Mouse (Mus musculus) cortical plate, adult 2 months (tissue): Measurements from ENCODE around the gene Tctex1d4.

Experiments used
- CTCF ChIP-seq: fragments of 200-500 bp; IDR thresholded peaks from 2 replicates; pipeline ENCODE4 v1.5.1; 2011; ENCODE audit warnings: mild to moderate bottlenecking, control low read depth, low read length; ENCODE audit not compliant: insufficient read depth; ENCODE audit errors: extremely low read depth
- POLR2A ChIP-seq: fragments of 200-500 bp; IDR thresholded peaks from 2 replicates; pipeline ENCODE4 v1.6.1; 2011; ENCODE audit warnings: mild to moderate bottlenecking, low read length, control low read depth; ENCODE audit not compliant: insufficient read depth; ENCODE audit errors: extremely low read depth

DNA sequence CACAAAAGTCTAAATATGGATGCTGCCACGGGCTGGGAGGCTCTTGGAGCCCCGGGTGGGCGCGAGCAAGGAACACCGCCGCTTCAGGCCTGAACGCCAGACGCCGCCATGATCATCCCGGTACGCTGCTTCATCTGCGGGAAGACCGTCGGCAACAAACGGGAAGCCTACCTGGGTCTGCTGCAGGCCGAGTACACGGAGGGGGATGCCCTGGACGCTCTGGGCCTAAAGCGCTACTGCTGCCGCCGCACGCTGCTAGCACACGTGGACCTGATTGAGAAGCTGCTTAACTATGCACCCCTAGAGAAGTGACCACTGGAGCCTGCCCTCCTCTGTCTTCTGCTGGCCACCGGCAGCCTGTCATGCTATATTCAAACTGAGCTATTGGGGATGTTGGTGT, 22.2 kb downstream of the Tctex1d4 start:
- TF ChIP-seq CTCF (no peak), POLR2A (no peak)
